Mouse (Mus musculus) neural tube, embryonic 12.5 days (tissue): ENCODE measurements around the gene Hmgb1. TPM values are rescaled to one million over a fixed set of nuclear protein-coding genes. Genes with fewer than 3 reads are reported as not detected.

Experiments
- ATAC-seq: fragments of 200-750 bp; cut with Nextera tagmentation; 2 replicates; pipeline ENCODE4 v1.8.0; 2017; ENCODE audit warnings: low read depth, mild to moderate bottlenecking, moderate TSS enrichment, moderate library complexity; ENCODE audit not compliant: low FRiP score
- H3K27ac ChIP-seq: fragments of 300-500 bp; sonication (generic); 2 replicates; pipeline ENCODE4 v1.5.1; 2016
- H3K27me3 ChIP-seq: fragments of 300-500 bp; sonication (generic); replicated peaks from 2 replicates; pipeline ENCODE4 v1.6.1; 2016; ENCODE audit warnings: mild to moderate bottlenecking
- H3K36me3 ChIP-seq: fragments of 300-500 bp; sonication (generic); 2 replicates; pipeline ENCODE4 v1.6.1; 2016; ENCODE audit warnings: mild to moderate bottlenecking
- H3K4me1 ChIP-seq: fragments of 300-500 bp; sonication (generic); 2 replicates; pipeline ENCODE4 v1.6.1; 2016
- H3K4me2 ChIP-seq: fragments of 300-500 bp; sonication (generic); replicated peaks from 2 replicates; pipeline ENCODE4 v1.6.1; 2016; ENCODE audit warnings: mild to moderate bottlenecking
- H3K4me3 ChIP-seq: fragments of 300-500 bp; sonication (generic); 2 replicates; pipeline ENCODE4 v1.5.1; 2016
- H3K9ac ChIP-seq: fragments of 300-500 bp; sonication (generic); 2 replicates; pipeline ENCODE4 v1.6.1; 2016; ENCODE audit warnings: mild to moderate bottlenecking
- H3K9me3 ChIP-seq: fragments of 300-500 bp; sonication (generic); 2 replicates; pipeline ENCODE4 v1.6.1; 2016; ENCODE audit warnings: mild to moderate bottlenecking
- WGBS: fragments of 180-500 bp; shearing (Covaris S2); methylation state at CpG from one replicate; pipeline ENCODE4 v1.1.7; 2016; 5-methylcytosine and 5-hydroxymethylcytosine counted together
- polyA plus RNA-seq: library from polyadenylated mRNA; unstranded; fragments of >200 nt; fragmentation: Nextera tagmentation; extraction: Ambion mirVana; gene quantifications from 2 replicates; pipeline ENCODE4 v1.2.1, GENCODE M21; 2016

Gene Hmgb1
- polyA plus RNA-seq, 1 experiment from 2014 or later: 1,312 TPM

DNA sequence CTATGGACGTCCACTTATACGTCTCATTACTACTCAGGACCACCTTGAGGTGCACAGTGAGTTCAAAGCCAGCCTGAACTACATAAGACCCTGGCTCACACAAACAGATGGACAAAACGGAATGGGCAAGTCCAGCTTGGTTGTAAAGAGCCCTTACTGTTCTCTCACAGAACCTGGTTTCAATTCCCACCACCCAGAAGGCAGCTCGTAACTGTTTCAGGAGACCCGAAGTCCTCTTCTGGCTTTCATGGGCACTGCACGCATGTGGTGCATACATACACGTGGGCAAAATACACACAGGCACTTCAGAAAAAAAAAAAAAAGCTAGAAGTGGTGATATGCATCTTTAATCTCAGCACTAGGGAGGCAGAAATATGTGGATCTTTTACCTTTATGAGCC is 139.2 kb downstream of the Hmgb1 start:
- H3K9me3 ChIP-seq: no peaks in the 10 kb centered on the region
- no peak overlapping the region for H3K4me2 ChIP-seq
- H3K36me3 ChIP-seq: peaks cover 25% of the 10 kb centered on the region
- H3K27ac ChIP-seq: no peak overlapping the region
- no peak overlapping the region for H3K4me3 ChIP-seq
- 84% methylated on average over 7 of the region's 7 CpGs for WGBS
- H3K9ac ChIP-seq: no peak overlapping the region
- no peaks in the 10 kb centered on the region for H3K27me3 ChIP-seq
- H3K4me1 ChIP-seq: peaks cover 1% of the 10 kb centered on the region; the same call in 1 of the 2 replicates
- ATAC-seq: no peak

DNA sequence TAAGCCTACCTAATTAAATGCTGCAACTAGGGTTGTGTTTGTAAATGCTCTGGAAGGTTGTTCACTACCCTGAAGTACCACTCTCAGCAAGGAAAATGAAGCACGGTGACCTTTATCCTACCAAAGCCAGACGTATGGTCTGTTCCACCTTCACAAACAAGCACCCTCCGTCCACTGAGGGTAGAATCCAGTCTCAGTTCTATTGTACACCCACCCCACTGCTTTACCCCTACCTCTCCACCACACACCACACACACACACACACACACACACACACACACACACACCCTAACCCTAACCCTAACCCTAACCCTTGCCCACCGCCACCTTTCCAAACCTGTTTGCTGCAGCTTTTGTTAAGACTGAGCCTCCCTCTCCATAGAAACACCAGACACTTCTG is 140.2 kb downstream of the Hmgb1 start:
- WGBS: 85% methylated on average over 4 of the region's 4 CpGs
- no peak overlapping the region for H3K4me3 ChIP-seq
- no peak overlapping the region for H3K9ac ChIP-seq
- no peak overlapping the region for H3K4me2 ChIP-seq
- 0 out of 2 replicates have a peak, but pooled peaks cover 4% of the 10 kb centered on the region for H3K9me3 ChIP-seq
- ATAC-seq: no peak
- no peak overlapping the region for H3K27ac ChIP-seq
- no peaks in the 10 kb centered on the region for H3K27me3 ChIP-seq
- peaks cover 19% of the 10 kb centered on the region for H3K36me3 ChIP-seq
- no peaks in the 10 kb centered on the region for H3K4me1 ChIP-seq

DNA sequence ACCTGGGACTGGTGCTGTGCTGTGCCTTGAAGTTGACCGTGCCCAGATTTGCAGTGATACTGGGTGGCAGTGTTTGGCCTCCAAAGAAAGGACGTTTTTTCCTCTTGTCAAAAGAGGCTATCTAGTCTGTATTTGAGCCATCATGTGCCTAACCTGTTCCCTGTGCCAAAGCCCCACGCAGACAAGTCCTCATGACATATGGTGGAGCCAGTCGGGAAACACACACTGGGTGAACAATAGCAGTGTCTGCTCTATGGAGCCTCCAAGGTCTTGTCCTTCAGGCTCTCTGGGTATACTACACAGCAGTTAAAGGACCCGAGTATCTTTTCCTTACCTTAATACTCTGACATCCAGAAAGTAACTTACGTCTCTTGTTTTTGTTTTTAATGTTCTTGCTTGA is 141.0 kb downstream of the Hmgb1 start:
- Histone ChIP-seq H3K4me2 (no peak overlapping the region), H3K36me3 (peaks cover 15% of the 10 kb centered on the region), H3K4me1 (no peaks in the 10 kb centered on the region), H3K27ac (no peak overlapping the region), H3K9ac (no peak overlapping the region), H3K27me3 (no peaks in the 10 kb centered on the region), H3K4me3 (no peak overlapping the region), H3K9me3 (0 out of 2 replicates have a peak, but pooled peaks cover 4% of the 10 kb centered on the region)
- 81% methylated on average over 6 of the region's 6 CpGs for WGBS
- no peak for ATAC-seq

DNA sequence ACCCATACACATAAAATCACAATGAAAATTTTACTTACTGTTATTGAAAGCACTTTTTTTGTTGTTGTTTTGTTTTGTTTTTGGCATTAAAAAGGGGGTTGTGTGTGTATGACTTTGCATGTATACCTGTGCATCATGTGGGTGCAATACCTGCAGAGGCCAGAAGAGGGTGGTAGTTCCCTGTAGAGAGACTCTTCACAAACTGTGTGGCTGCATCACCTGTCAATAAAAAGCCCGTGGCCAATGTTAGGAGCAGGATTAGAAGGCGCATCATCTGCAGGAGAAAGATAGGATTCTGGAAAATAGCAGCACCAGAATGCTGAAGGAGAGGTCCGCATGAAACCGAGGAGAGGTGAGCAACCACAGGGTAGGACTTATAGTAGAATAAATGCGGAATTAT is 144.5 kb downstream of the Hmgb1 start:
- no peaks in the 10 kb centered on the region for H3K27me3 ChIP-seq
- 96% methylated on average over 5 of the region's 5 CpGs for WGBS
- no peak overlapping the region for H3K9ac ChIP-seq
- H3K27ac ChIP-seq: no peak overlapping the region
- no peak for ATAC-seq
- no peaks in the 10 kb centered on the region for H3K4me1 ChIP-seq
- no peaks in the 10 kb centered on the region for H3K36me3 ChIP-seq
- no peak overlapping the region for H3K4me2 ChIP-seq
- no peak overlapping the region for H3K4me3 ChIP-seq
- 0 out of 2 replicates have a peak, but pooled peaks cover 11% of the 10 kb centered on the region for H3K9me3 ChIP-seq

DNA sequence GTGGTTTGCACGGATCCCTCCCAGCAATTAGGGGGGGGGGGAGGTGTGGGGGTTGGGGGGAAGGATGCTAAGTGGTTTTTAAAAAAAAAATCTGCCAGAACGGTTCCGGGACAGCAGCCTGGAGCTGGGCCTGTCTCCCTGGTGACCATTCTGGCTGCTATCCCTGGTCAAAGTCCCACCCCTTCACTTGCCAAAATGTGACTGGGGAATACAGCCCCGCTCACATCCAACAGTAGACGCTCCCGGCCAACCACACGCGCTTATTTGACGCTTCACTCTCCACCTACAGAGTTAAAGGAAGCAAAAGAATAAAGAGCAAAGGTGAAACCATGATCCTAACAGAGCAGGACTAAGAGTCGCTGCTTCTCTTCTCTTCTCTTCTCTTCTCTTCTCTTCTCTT is 146.6 kb downstream of the Hmgb1 start:
- H3K36me3 ChIP-seq: no peaks in the 10 kb centered on the region
- no peak overlapping the region for H3K4me3 ChIP-seq
- H3K27me3 ChIP-seq: no peaks in the 10 kb centered on the region
- H3K9ac ChIP-seq: no peak overlapping the region
- no peaks in the 10 kb centered on the region for H3K4me1 ChIP-seq
- ATAC-seq: no peak
- 0 out of 2 replicates have a peak, but pooled peaks cover 11% of the 10 kb centered on the region for H3K9me3 ChIP-seq
- no peak overlapping the region for H3K4me2 ChIP-seq
- no peak overlapping the region for H3K27ac ChIP-seq
- 33% methylated on average over 10 of the region's 10 CpGs for WGBS

DNA sequence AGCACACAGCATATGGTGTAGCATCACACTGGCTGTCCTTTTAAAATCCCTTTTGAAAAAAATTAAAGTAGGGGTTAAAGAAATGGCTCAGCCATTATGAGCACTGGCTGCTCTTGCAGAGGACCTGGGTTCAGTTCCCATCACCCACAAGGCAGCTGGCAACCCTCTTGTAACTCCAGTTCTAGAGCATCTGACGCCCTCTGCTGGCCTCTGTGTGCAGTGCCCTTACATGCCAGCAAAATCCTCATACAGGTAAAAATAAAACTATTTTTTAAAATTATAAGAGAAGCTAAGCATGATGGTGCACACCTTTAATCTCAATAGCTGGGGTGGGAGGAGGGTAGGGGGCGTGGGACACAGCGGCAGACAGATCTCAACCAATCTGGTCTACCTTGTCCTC is 147.4 kb downstream of the Hmgb1 start:
- Histone ChIP-seq H3K36me3 (no peaks in the 10 kb centered on the region), H3K27ac (no peak overlapping the region), H3K4me3 (no peak overlapping the region), H3K9me3 (0 out of 2 replicates have a peak, but pooled peaks cover 11% of the 10 kb centered on the region), H3K9ac (no peak overlapping the region), H3K4me2 (no peak overlapping the region), H3K4me1 (0 out of 2 replicates have a peak, but pooled peaks cover 3% of the 10 kb centered on the region), H3K27me3 (no peaks in the 10 kb centered on the region)
- 93% methylated on average over 3 of the region's 3 CpGs for WGBS
- ATAC-seq: no peak

DNA sequence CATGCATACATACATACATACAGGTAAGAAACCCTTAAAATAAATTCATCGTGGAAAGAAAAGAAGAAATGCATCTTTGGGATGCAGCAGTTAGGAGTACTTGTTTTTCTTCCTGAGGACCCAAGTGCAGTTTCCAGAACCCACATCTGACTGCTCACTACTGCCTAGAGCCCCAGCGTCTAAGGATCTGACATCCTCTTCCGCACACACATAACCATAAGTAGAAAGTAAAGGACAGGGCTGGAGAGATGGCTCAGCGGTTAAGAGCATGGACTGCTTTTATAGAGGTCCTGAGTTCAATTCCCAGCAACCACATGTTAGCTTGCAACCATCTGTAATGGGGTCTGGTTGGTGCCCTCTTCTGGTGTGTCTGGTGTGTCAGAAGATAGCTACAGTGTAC is 151.9 kb downstream of the Hmgb1 start:
- Histone ChIP-seq H3K4me2 (no peak overlapping the region), H3K4me1 (peaks cover 17% of the 10 kb centered on the region), H3K9me3 (0 out of 2 replicates have a peak, but pooled peaks cover 7% of the 10 kb centered on the region), H3K36me3 (no peaks in the 10 kb centered on the region), H3K27ac (no peak overlapping the region), H3K27me3 (no peaks in the 10 kb centered on the region), H3K4me3 (no peak overlapping the region), H3K9ac (no peak overlapping the region)
- ATAC-seq: no peak
- WGBS: 95% methylated on average over 4 of the region's 4 CpGs

DNA sequence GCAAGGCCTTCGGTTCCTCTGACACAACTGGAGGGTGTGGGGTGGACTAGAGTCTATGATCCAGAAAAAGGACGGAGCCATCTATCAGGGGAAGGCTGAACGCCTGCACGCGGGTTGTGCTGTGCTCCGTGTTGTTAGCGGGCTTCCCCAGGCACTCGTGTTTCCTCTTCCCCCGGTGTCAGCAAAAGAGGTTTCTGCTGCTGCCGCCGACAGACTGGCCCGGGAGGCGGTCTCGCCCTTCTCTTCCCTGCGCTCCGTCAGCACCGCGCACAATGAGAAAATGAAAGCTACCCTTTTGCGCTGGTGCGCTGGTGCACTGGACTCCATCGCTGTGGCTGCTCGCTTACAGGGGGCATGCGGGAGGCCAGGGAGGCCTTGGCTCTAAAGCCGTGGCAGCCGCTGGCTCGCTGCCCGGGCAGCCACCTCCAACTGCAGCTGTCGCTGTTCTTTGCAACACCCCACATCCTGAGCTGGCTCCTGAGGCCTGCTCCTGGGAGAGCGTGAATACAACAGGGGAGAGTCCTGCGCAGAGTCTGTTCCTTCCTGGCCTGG is 153.0 kb downstream of the Hmgb1 start:
- Histone ChIP-seq H3K27ac (peak overlapping the region; percentile 28; the same call in 1 of the 2 replicates), H3K36me3 (no peaks in the 10 kb centered on the region), H3K4me1 (peaks cover 17% of the 10 kb centered on the region), H3K9ac (peak overlapping the region; percentile 59), H3K9me3 (0 out of 2 replicates have a peak, but pooled peaks cover under 1% of the 10 kb centered on the region), H3K4me2 (peak overlapping the region; percentile 61), H3K27me3 (no peaks in the 10 kb centered on the region), H3K4me3 (peak overlapping the region; percentile 25)
- ATAC-seq: peak; percentile 80
- whole genome bisulfite sequencing: 3% methylated on average over 30 of the region's 30 CpGs

DNA sequence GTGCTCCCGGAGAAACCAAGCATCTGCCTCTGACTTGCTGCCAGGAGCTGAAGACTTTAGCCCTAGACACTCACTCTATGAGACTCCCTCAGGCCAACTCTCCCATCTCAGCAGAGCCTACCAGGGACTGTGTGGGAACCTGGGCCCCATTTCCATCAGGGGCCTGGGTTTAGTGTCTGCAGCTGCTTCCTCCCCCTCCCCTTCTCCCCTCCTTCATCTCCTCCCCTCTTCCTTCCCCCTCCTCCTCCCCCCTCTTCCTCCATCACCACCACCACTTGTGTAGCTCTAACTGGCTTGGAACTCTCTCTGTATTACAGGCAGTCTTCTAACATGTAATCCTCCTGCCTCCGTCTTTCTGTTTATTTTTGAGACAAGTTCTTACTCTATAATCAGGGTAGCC is 154.2 kb downstream of the Hmgb1 start:
- no peak overlapping the region for H3K9ac ChIP-seq
- H3K9me3 ChIP-seq: no peaks in the 10 kb centered on the region
- no peaks in the 10 kb centered on the region for H3K27me3 ChIP-seq
- WGBS: 60% methylated on average over 2 of the region's 2 CpGs
- no peaks in the 10 kb centered on the region for H3K36me3 ChIP-seq
- ATAC-seq: no peak
- H3K4me3 ChIP-seq: no peak overlapping the region
- H3K27ac ChIP-seq: no peak overlapping the region
- H3K4me2 ChIP-seq: no peak overlapping the region
- H3K4me1 ChIP-seq: peaks cover 17% of the 10 kb centered on the region

DNA sequence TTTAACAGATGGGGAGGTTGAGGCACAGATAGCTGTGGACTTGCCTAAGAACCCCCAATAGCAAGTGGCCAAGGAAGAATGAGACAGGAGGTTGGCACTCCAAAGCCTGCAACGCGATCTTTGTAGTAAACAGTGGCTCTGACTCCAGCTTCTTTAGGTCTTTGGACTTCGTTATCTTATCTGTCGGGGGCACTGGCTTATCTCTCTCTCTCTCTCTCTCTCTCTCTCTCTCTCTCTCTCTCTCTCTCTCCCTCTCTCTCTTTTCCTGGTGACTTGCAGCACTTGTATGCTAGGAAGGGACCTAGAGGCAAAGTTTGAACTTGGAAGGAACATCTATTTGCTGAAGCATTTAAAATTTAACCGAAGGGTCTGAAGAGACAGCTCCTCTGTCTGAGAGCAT is 155.9 kb downstream of the Hmgb1 start:
- H3K36me3 ChIP-seq: no peaks in the 10 kb centered on the region
- H3K27me3 ChIP-seq: no peaks in the 10 kb centered on the region
- H3K4me1 ChIP-seq: peaks cover 17% of the 10 kb centered on the region
- H3K9me3 ChIP-seq: no peaks in the 10 kb centered on the region
- H3K9ac ChIP-seq: no peak overlapping the region
- no peak overlapping the region for H3K4me2 ChIP-seq
- no peak overlapping the region for H3K4me3 ChIP-seq
- WGBS: 84% methylated on average over 5 of the region's 5 CpGs
- no peak for ATAC-seq
- no peak overlapping the region for H3K27ac ChIP-seq

DNA sequence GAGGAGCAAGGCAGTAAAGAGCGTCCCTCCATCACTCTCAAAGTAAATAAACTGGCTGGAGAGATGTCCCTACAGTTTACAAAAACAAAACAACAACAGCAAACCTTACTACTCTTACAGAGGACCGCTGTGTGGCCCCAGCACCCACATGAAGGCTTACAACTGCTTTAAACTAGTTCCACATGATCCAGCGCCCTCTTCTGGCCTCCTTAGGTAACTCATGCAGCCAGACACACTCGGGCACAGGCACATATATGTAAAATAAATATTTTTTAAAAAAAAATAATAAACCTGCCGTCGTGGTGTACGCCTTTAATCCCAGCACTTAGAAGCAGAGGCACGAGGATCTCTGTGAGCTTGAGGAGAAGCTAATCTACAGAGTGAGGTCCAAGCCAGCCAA is 156.9 kb downstream of the Hmgb1 start:
- Histone ChIP-seq H3K4me1 (peaks cover 17% of the 10 kb centered on the region), H3K36me3 (no peaks in the 10 kb centered on the region), H3K27ac (no peak overlapping the region), H3K27me3 (no peaks in the 10 kb centered on the region), H3K4me3 (no peak overlapping the region), H3K9me3 (no peaks in the 10 kb centered on the region), H3K9ac (no peak overlapping the region), H3K4me2 (no peak overlapping the region)
- WGBS: 78% methylated on average over 8 of the region's 8 CpGs
- no peak for ATAC-seq

DNA sequence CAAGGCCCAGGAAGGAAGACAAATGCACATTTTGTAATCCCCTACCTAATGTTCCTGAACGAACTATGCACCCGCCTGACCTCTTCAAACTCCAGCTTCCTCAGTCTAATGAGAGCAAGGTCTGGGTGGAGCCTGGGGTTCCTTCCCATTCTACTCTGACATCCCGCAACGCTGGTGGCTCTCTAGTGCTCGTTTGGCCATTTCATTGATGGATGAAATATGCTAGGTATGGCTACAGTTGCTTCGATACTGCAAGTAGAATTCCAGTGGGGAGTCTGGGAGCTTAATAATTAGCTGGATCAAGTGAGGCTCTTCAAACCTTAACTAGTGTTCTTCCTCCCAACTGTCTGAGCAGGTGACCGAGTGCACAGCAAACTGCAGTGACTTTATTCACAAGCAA is 163.2 kb downstream of the Hmgb1 start:
- H3K36me3 ChIP-seq: no peaks in the 10 kb centered on the region
- H3K27me3 ChIP-seq: no peaks in the 10 kb centered on the region; the same call in 1 of the 2 replicates
- no peaks in the 10 kb centered on the region for H3K4me1 ChIP-seq
- H3K4me2 ChIP-seq: 0 out of 2 replicates have a peak overlapping the region, but pooled peaks have one; percentile 30
- H3K27ac ChIP-seq: no peak overlapping the region
- no peak for ATAC-seq
- no peak overlapping the region for H3K4me3 ChIP-seq
- no peaks in the 10 kb centered on the region for H3K9me3 ChIP-seq
- 65% methylated on average over 7 of the region's 7 CpGs for WGBS
- no peak overlapping the region for H3K9ac ChIP-seq

DNA sequence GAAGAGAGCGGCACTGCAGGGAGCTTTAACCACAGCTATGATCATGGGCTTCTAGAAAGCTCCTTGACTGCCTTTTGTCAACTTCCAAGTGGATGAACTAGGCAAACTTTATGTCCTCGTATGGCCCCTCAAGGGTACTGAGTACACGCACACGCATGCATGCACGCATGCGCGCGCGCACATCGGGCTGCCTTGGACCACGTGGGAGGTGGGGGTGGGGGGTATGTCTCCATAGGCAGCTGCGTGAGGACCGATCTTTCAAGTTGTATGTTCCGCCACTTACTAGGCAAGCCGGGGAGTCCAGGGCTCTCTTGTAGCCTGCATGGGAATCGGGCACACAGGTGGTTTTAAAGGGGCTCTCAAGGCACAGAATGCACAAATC is 163.6 kb downstream of the Hmgb1 start:
- Histone ChIP-seq H3K4me3 (no peak overlapping the region), H3K36me3 (no peaks in the 10 kb centered on the region), H3K9ac (no peak overlapping the region), H3K4me1 (peaks cover 3% of the 10 kb centered on the region), H3K4me2 (peak overlapping the region; percentile 30), H3K27me3 (no peaks in the 10 kb centered on the region; the same call in 1 of the 2 replicates), H3K9me3 (no peaks in the 10 kb centered on the region), H3K27ac (no peak overlapping the region)
- ATAC-seq: no peak
- WGBS: 76% methylated on average over 16 of the region's 16 CpGs
